Mouse (Mus musculus): ENCODE measurements at regions not wholly inside any gene's neighbourhood (a gene's known extent, or its start where the extent isn't known, plus 50 kb on each side); places are given as distances from the start of the nearest gene placed in this dataset.

- no peak for ATAC-seq (ENCODE audit: low FRiP score)
- Histone ChIP-seq H3K27ac (no peak overlapping the region), H3K9ac (no peak overlapping the region), H3K4me1 (no peaks in the 10 kb centered on the region), H3K36me3 (no peaks in the 10 kb centered on the region), H3K4me2 (replicated peaks) (no peak overlapping the region), H3K4me3 (no peak overlapping the region), H3K27me3 (no peaks in the 10 kb centered on the region), H3K9me3 (replicated peaks) (no peaks in the 10 kb centered on the region)
Observed at GRCm38 (mm10) chr5:45192287-45192686, 257.7 kb downstream of the Qdpr start.

- H3K4me2 ChIP-seq (replicated peaks), result no peak overlapping the region
- peaks cover 6% of the 10 kb centered on the region; the same call in 1 of the 2 replicates for H3K4me1 ChIP-seq
- no peak overlapping the region for H3K27ac ChIP-seq
- 68% methylated on average over 8 of the region's 8 CpGs for WGBS
- H3K36me3 ChIP-seq, result no peaks in the 10 kb centered on the region
- no peak for ATAC-seq (ENCODE audit: low FRiP score)
- no peak overlapping the region for H3K9ac ChIP-seq
- H3K27me3 ChIP-seq, result no peaks in the 10 kb centered on the region
- no peaks in the 10 kb centered on the region for H3K9me3 ChIP-seq (replicated peaks)
- H3K4me3 ChIP-seq, result no peak overlapping the region
Observed at GRCm38 (mm10) chr5:45173035-45173755, 276.8 kb downstream of the Qdpr start.

GRCm38 (mm10) chr5:45159194-45159593 is 290.8 kb downstream of the Qdpr start:
- 92% methylated on average over 4 of the region's 4 CpGs for WGBS
- H3K4me2 ChIP-seq (replicated peaks), result no peak overlapping the region
- H3K9ac ChIP-seq, result no peak overlapping the region
- no peak for ATAC-seq (ENCODE audit: low FRiP score)
- H3K9me3 ChIP-seq (replicated peaks), result no peaks in the 10 kb centered on the region
- H3K4me1 ChIP-seq, result no peaks in the 10 kb centered on the region
- H3K4me3 ChIP-seq, result no peak overlapping the region
- H3K36me3 ChIP-seq, result no peaks in the 10 kb centered on the region
- H3K27me3 ChIP-seq, result no peaks in the 10 kb centered on the region
- no peak overlapping the region for H3K27ac ChIP-seq

GRCm38 (mm10) chr5:45154936-45155335 is 295.1 kb downstream of the Qdpr start:
- no peak for ATAC-seq (ENCODE audit: low FRiP score)
- Histone ChIP-seq H3K4me2 (replicated peaks) (no peak overlapping the region), H3K9ac (no peak overlapping the region), H3K36me3 (no peaks in the 10 kb centered on the region), H3K27me3 (no peaks in the 10 kb centered on the region), H3K4me1 (no peaks in the 10 kb centered on the region), H3K27ac (no peak overlapping the region), H3K9me3 (replicated peaks) (no peaks in the 10 kb centered on the region), H3K4me3 (no peak overlapping the region)
- 61% methylated on average over 2 of the region's 2 CpGs for WGBS

- H3K36me3 ChIP-seq, result no peaks in the 10 kb centered on the region
- H3K4me2 ChIP-seq (replicated peaks), result no peak overlapping the region
- ATAC-seq (ENCODE audit: low FRiP score), result no peak
- H3K4me1 ChIP-seq, result no peaks in the 10 kb centered on the region
- no peak overlapping the region for H3K4me3 ChIP-seq
- H3K9me3 ChIP-seq (replicated peaks), result no peaks in the 10 kb centered on the region
- 93% methylated on average over 4 of the region's 4 CpGs for WGBS
- H3K27me3 ChIP-seq, result no peaks in the 10 kb centered on the region
- H3K9ac ChIP-seq, result no peak overlapping the region
- no peak overlapping the region for H3K27ac ChIP-seq
Observed at GRCm38 (mm10) chr5:45144186-45144585, 305.9 kb downstream of the Qdpr start.

- Histone ChIP-seq H3K4me2 (replicated peaks) (no peak overlapping the region), H3K4me1 (no peaks in the 10 kb centered on the region), H3K9ac (no peak overlapping the region), H3K9me3 (replicated peaks) (no peaks in the 10 kb centered on the region), H3K36me3 (no peaks in the 10 kb centered on the region), H3K4me3 (no peak overlapping the region), H3K27ac (no peak overlapping the region), H3K27me3 (no peaks in the 10 kb centered on the region)
- ATAC-seq (ENCODE audit: low FRiP score), result no peak
- WGBS, result 59% methylated on average over 10 of the region's 10 CpGs
Observed at GRCm38 (mm10) chr5:45137198-45137973, 312.6 kb downstream of the Qdpr start.

GRCm38 (mm10) chr5:45136696-45137095 is 313.3 kb downstream of the Qdpr start:
- Histone ChIP-seq H3K4me3 (no peak overlapping the region), H3K36me3 (no peaks in the 10 kb centered on the region), H3K9ac (no peak overlapping the region), H3K27ac (no peak overlapping the region), H3K4me1 (no peaks in the 10 kb centered on the region), H3K4me2 (replicated peaks) (no peak overlapping the region), H3K27me3 (no peaks in the 10 kb centered on the region), H3K9me3 (replicated peaks) (no peaks in the 10 kb centered on the region)
- no peak for ATAC-seq (ENCODE audit: low FRiP score)
- WGBS, result 44% methylated on average over 3 of the region's 3 CpGs

- no peak for ATAC-seq (ENCODE audit: low FRiP score)
- H3K4me2 ChIP-seq (replicated peaks), result no peak overlapping the region
- WGBS, result 88% methylated on average over 8 of the region's 8 CpGs
Observed at GRCm38 (mm10) chr5:45127971-45128370, 322.1 kb downstream of the Qdpr start.

GRCm38 (mm10) chr5:45121751-45122280 is 322.3 kb upstream of the Ldb2 start:
- Histone ChIP-seq H3K9me3 (replicated peaks) (no peaks in the 10 kb centered on the region), H3K4me2 (replicated peaks) (no peak overlapping the region), H3K4me3 (no peak overlapping the region), H3K36me3 (no peaks in the 10 kb centered on the region), H3K4me1 (no peaks in the 10 kb centered on the region), H3K27ac (no peak overlapping the region), H3K9ac (no peak overlapping the region), H3K27me3 (no peaks in the 10 kb centered on the region)
- ATAC-seq (ENCODE audit: low FRiP score), result no peak
- WGBS, result 73% methylated on average over 2 of the region's 2 CpGs

More at GRCm38 (mm10) chr5:45127971-45128370, 322.1 kb downstream of the Qdpr start:
- Histone ChIP-seq H3K4me1 (no peaks in the 10 kb centered on the region), H3K27ac (no peak overlapping the region), H3K27me3 (no peaks in the 10 kb centered on the region), H3K36me3 (no peaks in the 10 kb centered on the region), H3K4me3 (no peak overlapping the region), H3K9ac (no peak overlapping the region), H3K9me3 (replicated peaks) (no peaks in the 10 kb centered on the region)

GRCm38 (mm10) chr5:45119757-45120156 is 320.3 kb upstream of the Ldb2 start:
- Histone ChIP-seq H3K27me3 (no peaks in the 10 kb centered on the region), H3K4me2 (replicated peaks) (no peak overlapping the region), H3K9me3 (replicated peaks) (no peaks in the 10 kb centered on the region), H3K9ac (no peak overlapping the region), H3K27ac (no peak overlapping the region), H3K4me3 (no peak overlapping the region), H3K4me1 (no peaks in the 10 kb centered on the region), H3K36me3 (no peaks in the 10 kb centered on the region)
- whole genome bisulfite sequencing, result 88% methylated on average over 2 of the region's 2 CpGs
- no peak for ATAC-seq (ENCODE audit: low FRiP score)

GRCm38 (mm10) chr5:45111246-45111645 is 311.8 kb upstream of the Ldb2 start:
- Histone ChIP-seq H3K9ac (no peak overlapping the region), H3K27ac (no peak overlapping the region), H3K4me2 (replicated peaks) (no peak overlapping the region), H3K4me1 (no peaks in the 10 kb centered on the region), H3K9me3 (replicated peaks) (no peaks in the 10 kb centered on the region), H3K36me3 (no peaks in the 10 kb centered on the region), H3K27me3 (no peaks in the 10 kb centered on the region), H3K4me3 (no peak overlapping the region)
- ATAC-seq (ENCODE audit: low FRiP score), result no peak
- 79% methylated on average over 4 of the region's 4 CpGs for WGBS

- Histone ChIP-seq H3K4me1 (peaks cover under 1% of the 10 kb centered on the region), H3K27ac (no peak overlapping the region), H3K9ac (no peak overlapping the region), H3K9me3 (replicated peaks) (no peaks in the 10 kb centered on the region), H3K4me3 (no peak overlapping the region), H3K27me3 (no peaks in the 10 kb centered on the region), H3K36me3 (no peaks in the 10 kb centered on the region), H3K4me2 (replicated peaks) (no peak overlapping the region)
- ATAC-seq (ENCODE audit: low FRiP score), result no peak
- 56% methylated on average over 3 of the region's 3 CpGs for WGBS
Observed at GRCm38 (mm10) chr5:45110797-45111196, 311.3 kb upstream of the Ldb2 start.
